Mouse (Mus musculus) stomach, embryonic 14.5 days (tissue): ENCODE data around the gene Mrpl9. TPM values are rescaled to one million over a fixed set of nuclear protein-coding genes. Genes with fewer than 3 reads are reported as not detected.

Experiments used
- ATAC-seq: fragments of 200-750 bp; cut with Nextera tagmentation; 2 replicates; pipeline ENCODE4 v1.8.0; 2017; ENCODE audit warnings: low read depth, moderate TSS enrichment; ENCODE audit not compliant: insufficient number of reproducible peaks, insufficient read depth, low FRiP score
- H3K27ac ChIP-seq: fragments of 300-500 bp; sonication (generic); 2 replicates; pipeline ENCODE4 v1.5.1; 2014; ENCODE audit warnings: mild to moderate bottlenecking, low read length, moderate library complexity, mixed read lengths
- H3K27me3 ChIP-seq: fragments of 300-500 bp; sonication (generic); 2 replicates; pipeline ENCODE4 v1.6.1; 2014; ENCODE audit warnings: low read length, control low read depth, mixed read lengths; ENCODE audit not compliant: control insufficient read depth, insufficient read depth
- H3K36me3 ChIP-seq: fragments of 300-500 bp; sonication (generic); 2 replicates; pipeline ENCODE4 v1.6.1; 2014; ENCODE audit warnings: mild to moderate bottlenecking, control low read depth, low read length, moderate library complexity, mixed read lengths; ENCODE audit not compliant: control insufficient read depth, insufficient read depth
- H3K4me1 ChIP-seq: fragments of 300-500 bp; sonication (generic); 2 replicates; pipeline ENCODE4 v1.6.1; 2014; ENCODE audit warnings: low read length, control low read depth, mixed read lengths; ENCODE audit not compliant: control insufficient read depth, insufficient read depth
- H3K4me2 ChIP-seq: fragments of 300-500 bp; sonication (generic); replicated peaks from 2 replicates; pipeline ENCODE4 v1.6.1; 2014; ENCODE audit warnings: low read depth, low read length, control low read depth
- H3K4me3 ChIP-seq: fragments of 300-500 bp; sonication (generic); 2 replicates; pipeline ENCODE4 v1.5.1; 2014; ENCODE audit warnings: low read depth, low read length, control low read depth
- H3K9ac ChIP-seq: fragments of 300-500 bp; sonication (generic); replicated peaks from 2 replicates; pipeline ENCODE4 v1.6.1; 2014; ENCODE audit warnings: low read depth, mild to moderate bottlenecking, control low read depth, low read length, moderate library complexity, mixed read lengths
- H3K9me3 ChIP-seq: fragments of 300-500 bp; sonication (generic); 2 replicates; pipeline ENCODE4 v1.6.1; 2016; ENCODE audit warnings: low read depth, low read length, control low read depth; ENCODE audit not compliant: control insufficient read depth
- WGBS: fragments of 180-500 bp; shearing (Covaris S2); extraction: QIAGEN DNeasy Blood & Tissue Kit; methylation state at CpG from one replicate; pipeline ENCODE4 v1.1.7; 2014; 5-methylcytosine and 5-hydroxymethylcytosine counted together
- polyA plus RNA-seq: library from polyadenylated mRNA; unstranded; fragments of >200 nt; fragmentation: Nextera tagmentation; extraction: Ambion mirVana; gene quantifications from 2 replicates; pipeline ENCODE4 v1.2.1, GENCODE M21; 2014

Gene Mrpl9
- polyA plus RNA-seq = 66.6 and 67.5 TPM in 2 replicates

GRCm38 (mm10) chr3:94442951-94443596, at the start of gene Mrpl9:
Gene Mrpl9 (plus strand): TSS chr3:94443318.
- under 1% methylated on average over 39 of the region's 39 CpGs for WGBS
- peak within 1 kb of the TSS; percentile 67 for H3K4me2 ChIP-seq
- H3K9me3 ChIP-seq = no peaks in the 10 kb centered on the region
- H3K4me3 ChIP-seq = peak within 1 kb of the TSS; percentile 84
- no peaks in the 10 kb centered on the region for H3K27me3 ChIP-seq
- peak within 1 kb of the TSS; percentile 66; the same call in 1 of the 2 replicates for H3K27ac ChIP-seq
- peaks cover 27% of the 10 kb centered on the region for H3K36me3 ChIP-seq
- ATAC-seq = peak; percentile 97
- peak within 1 kb of the TSS; percentile 87 for H3K9ac ChIP-seq
- H3K4me1 ChIP-seq = 0 out of 2 replicates have a peak, but pooled peaks cover 5% of the 10 kb centered on the region

GRCm38 (mm10) chr3:94396336-94396735, 46.8 kb upstream of the Mrpl9 start:
- no peaks in the 10 kb centered on the region for H3K27me3 ChIP-seq
- no peaks in the 10 kb centered on the region for H3K36me3 ChIP-seq
- no peaks in the 10 kb centered on the region for H3K9me3 ChIP-seq
- H3K4me2 ChIP-seq = no peak overlapping the region
- H3K4me1 ChIP-seq = 0 out of 2 replicates have a peak, but pooled peaks cover 2% of the 10 kb centered on the region
- no peak overlapping the region for H3K4me3 ChIP-seq
- no peak overlapping the region for H3K9ac ChIP-seq
- no peak for ATAC-seq
- WGBS = 74% methylated on average over 1 of the region's 1 CpGs
- no peak overlapping the region for H3K27ac ChIP-seq

GRCm38 (mm10) chr3:94396851-94397250, 46.3 kb upstream of the Mrpl9 start:
- WGBS = 78% methylated on average over 4 of the region's 4 CpGs

GRCm38 (mm10) chr3:94398217-94398616, 44.9 kb upstream of the Mrpl9 start, which contains the start of gene Lingo4:
Gene Lingo4 (plus strand): TSS chr3:94398517.
- H3K27me3 ChIP-seq = no peaks in the 10 kb centered on the region
- 65% methylated on average over 6 of the region's 6 CpGs for WGBS
- H3K4me3 ChIP-seq = peak within 1 kb of the TSS; percentile 20
- 0 out of 2 replicates have a peak, but pooled peaks cover 2% of the 10 kb centered on the region for H3K4me1 ChIP-seq
- H3K36me3 ChIP-seq = no peaks in the 10 kb centered on the region
- no peaks in the 10 kb centered on the region for H3K9me3 ChIP-seq
- H3K27ac ChIP-seq = no peak within 1 kb of the TSS
- peak within 1 kb of the TSS; percentile 18; the same call in 1 of the 2 replicates for H3K9ac ChIP-seq
- ATAC-seq = no peak
- peak within 1 kb of the TSS; percentile 54 for H3K4me2 ChIP-seq

More at GRCm38 (mm10) chr3:94396851-94397250, 46.3 kb upstream of the Mrpl9 start:
- Histone ChIP-seq H3K9me3 (no peaks in the 10 kb centered on the region), H3K4me3 (no peak overlapping the region), H3K4me2 (no peak overlapping the region), H3K27ac (no peak overlapping the region), H3K27me3 (no peaks in the 10 kb centered on the region), H3K4me1 (0 out of 2 replicates have a peak, but pooled peaks cover 2% of the 10 kb centered on the region), H3K36me3 (no peaks in the 10 kb centered on the region), H3K9ac (no peak overlapping the region)
- ATAC-seq = no peak

- ATAC-seq = no peak
- Histone ChIP-seq H3K36me3 (no peaks in the 10 kb centered on the region), H3K9ac (peak overlapping the region; percentile 18; the same call in 1 of the 2 replicates), H3K4me1 (0 out of 2 replicates have a peak, but pooled peaks cover 2% of the 10 kb centered on the region), H3K27ac (no peak overlapping the region), H3K27me3 (no peaks in the 10 kb centered on the region), H3K4me3 (peak overlapping the region; percentile 20), H3K4me2 (peak overlapping the region; percentile 54), H3K9me3 (no peaks in the 10 kb centered on the region)
- WGBS = 3% methylated on average over 20 of the region's 20 CpGs
These were observed 44.1 kb upstream of the Mrpl9 start for GRCm38 (mm10) chr3:94398943-94399481.

GRCm38 (mm10) chr3:94399663-94400310, 43.3 kb upstream of the Mrpl9 start:
- no peak for ATAC-seq
- H3K36me3 ChIP-seq = no peaks in the 10 kb centered on the region
- H3K27me3 ChIP-seq = no peaks in the 10 kb centered on the region
- H3K9me3 ChIP-seq = no peaks in the 10 kb centered on the region
- 0 out of 2 replicates have a peak, but pooled peaks cover 2% of the 10 kb centered on the region for H3K4me1 ChIP-seq
- no peak overlapping the region for H3K4me2 ChIP-seq
- H3K4me3 ChIP-seq = no peak overlapping the region
- 44% methylated on average over 5 of the region's 5 CpGs for WGBS
- H3K9ac ChIP-seq = no peak overlapping the region
- H3K27ac ChIP-seq = no peak overlapping the region

- 59% methylated on average over 8 of the region's 8 CpGs for WGBS
- Histone ChIP-seq H3K4me1 (0 out of 2 replicates have a peak, but pooled peaks cover 2% of the 10 kb centered on the region), H3K27ac (no peak overlapping the region), H3K36me3 (no peaks in the 10 kb centered on the region), H3K9me3 (no peaks in the 10 kb centered on the region), H3K27me3 (no peaks in the 10 kb centered on the region), H3K4me3 (no peak overlapping the region), H3K4me2 (no peak overlapping the region), H3K9ac (no peak overlapping the region)
- ATAC-seq = no peak
These were observed 40.7 kb upstream of the Mrpl9 start for GRCm38 (mm10) chr3:94402451-94402850.

- Histone ChIP-seq H3K9me3 (no peaks in the 10 kb centered on the region), H3K4me2 (no peak overlapping the region), H3K4me1 (no peaks in the 10 kb centered on the region), H3K36me3 (no peaks in the 10 kb centered on the region), H3K27me3 (no peaks in the 10 kb centered on the region), H3K4me3 (no peak overlapping the region), H3K27ac (no peak overlapping the region), H3K9ac (0 out of 2 replicates have a peak overlapping the region, but pooled peaks have one; percentile 10)
- 15% methylated on average over 7 of the region's 7 CpGs for WGBS
- no peak for ATAC-seq
These were observed 38.6 kb upstream of the Mrpl9 start for GRCm38 (mm10) chr3:94404366-94405054.
